Mouse (Mus musculus): Measurements from ENCODE around the gene Foxn3.
A peak's percentile ranks its signal among the peaks of the same experiment; 100 is the strongest.

Gene Foxn3

GRCm38 (mm10) chr12:99522882-99523281 lies 40.5 kb downstream of the Foxn3 start:
- no peak for DNase-seq

DNA sequence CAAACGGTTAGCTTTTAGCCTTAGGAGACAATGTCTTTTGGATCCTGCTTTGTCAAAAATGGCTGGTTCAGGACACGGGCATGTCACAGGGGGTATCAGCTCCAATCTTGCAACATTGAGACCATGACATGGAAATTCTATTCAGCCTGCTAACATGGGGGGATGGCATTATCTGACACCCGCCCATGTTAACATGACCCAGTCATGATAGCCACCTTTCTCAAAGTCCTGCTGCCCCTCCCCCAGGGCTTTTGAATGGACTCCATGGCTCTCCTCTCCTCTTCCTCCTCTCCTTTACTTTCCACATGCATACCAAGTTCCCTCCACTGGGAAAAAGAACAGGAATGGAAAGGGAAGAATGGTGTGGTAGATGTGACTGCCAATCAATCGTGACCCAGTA lies 43.5 kb downstream of the Foxn3 start:
- no peak for DNase-seq

DNA sequence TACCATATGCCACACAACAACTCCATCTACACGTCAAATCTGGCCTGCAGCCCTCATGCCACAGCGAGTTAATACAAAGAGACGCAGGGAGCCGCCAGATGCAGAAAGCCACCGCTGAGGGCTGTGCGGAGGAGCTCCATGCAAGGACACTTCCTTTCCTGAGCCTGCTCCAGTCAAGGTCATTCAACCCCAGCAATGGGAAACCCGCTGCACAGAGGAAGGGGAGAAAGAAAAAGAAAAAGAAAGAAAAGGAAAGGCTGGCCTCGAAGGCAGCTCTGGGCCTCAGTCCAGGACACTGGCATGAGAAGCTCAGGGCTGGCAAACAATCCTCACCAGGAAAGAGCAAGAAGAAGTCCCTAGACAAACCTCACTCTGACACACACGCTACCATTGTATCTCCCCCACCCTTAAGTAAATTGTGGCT lies 44.2 kb downstream of the Foxn3 start:
- no peak for DNase-seq

- no peak for DNase-seq
Observed at GRCm38 (mm10) chr12:99518640-99519039, 44.7 kb downstream of the Foxn3 start.

DNA sequence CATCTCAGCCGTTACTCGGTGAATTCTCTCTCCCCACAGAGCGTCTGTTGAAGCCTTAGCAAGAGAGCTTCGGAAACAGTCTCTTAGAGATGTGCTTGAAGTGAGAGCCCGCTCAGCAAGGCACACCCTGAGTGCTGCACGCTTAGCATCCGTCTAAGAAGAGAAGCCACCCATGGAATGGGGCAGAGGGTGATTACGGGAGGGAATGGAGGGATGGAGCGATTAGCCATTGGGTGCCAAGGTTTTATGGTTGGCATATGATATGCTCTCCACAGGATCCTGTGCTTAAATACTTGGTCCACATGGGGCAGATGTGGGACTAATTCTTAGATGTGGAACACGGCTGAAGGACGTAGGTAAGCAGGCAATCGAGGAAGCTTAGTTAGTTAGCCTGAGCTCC lies 45.3 kb downstream of the Foxn3 start:
- DNase-seq = no peak

- no peak for DNase-seq
Observed at GRCm38 (mm10) chr12:99517296-99517695, 46.1 kb downstream of the Foxn3 start.

DNA sequence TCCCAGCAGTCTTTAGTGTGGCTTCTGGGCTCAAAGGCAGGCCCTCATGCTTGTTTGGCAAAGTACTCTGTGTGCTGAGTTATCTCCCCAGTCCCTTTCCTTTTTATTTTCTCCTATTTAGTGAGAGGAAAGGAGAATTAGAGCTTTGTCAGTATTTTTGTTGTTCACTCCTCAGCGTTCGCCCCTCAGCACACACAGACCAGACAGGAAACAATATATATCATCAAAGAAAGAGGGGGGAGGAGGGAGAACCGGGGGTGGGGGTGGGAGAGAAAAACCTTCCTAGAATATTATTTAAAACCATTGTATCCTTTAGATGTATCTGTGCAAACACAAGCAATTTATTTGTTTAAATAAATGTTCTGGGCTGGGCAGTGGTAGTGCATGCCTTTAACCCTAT lies 47.9 kb downstream of the Foxn3 start:
- no peak for DNase-seq

- no peak for DNase-seq
Observed at GRCm38 (mm10) chr12:99511644-99512043, 51.7 kb downstream of the Foxn3 start.

GRCm38 (mm10) chr12:99510759-99511158 lies 52.6 kb downstream of the Foxn3 start:
- DNase-seq = no peak

- DNase-seq = no peak
Observed at GRCm38 (mm10) chr12:99502225-99502624, 61.2 kb downstream of the Foxn3 start.

DNA sequence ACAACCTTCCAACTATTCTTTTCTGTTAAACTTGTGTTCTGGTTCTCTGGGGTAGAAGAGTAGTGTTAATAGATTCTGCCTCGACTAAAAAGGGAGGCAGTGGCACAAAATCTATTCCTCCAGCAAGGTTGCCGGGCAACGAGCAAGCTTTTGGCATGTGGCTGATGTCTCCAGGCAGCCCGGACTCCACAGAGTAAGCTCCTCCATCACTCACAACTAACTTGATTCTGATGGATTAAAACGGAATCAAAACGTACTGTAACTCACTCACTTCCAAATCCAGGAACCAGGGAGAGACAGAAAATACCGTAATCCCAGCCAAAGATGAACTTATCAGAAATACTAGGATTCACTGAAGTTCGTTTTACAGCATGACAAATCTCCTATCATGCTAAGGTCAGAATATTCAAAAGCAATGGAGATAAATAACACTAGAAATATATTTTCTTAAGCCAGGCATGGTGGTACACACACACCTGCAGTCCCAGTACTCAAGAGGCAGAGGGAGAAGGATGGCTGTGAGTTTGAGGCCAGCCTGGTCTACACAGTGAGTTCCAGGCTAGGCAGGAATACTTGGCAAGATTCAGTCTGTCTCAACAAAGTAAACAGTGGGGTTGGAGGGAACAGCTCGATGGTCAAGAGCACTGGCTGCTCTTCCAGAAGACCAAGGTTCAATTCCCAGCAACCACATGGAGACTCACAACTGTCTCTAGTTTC lies 64.2 kb downstream of the Foxn3 start:
- no peak for DNase-seq

DNA sequence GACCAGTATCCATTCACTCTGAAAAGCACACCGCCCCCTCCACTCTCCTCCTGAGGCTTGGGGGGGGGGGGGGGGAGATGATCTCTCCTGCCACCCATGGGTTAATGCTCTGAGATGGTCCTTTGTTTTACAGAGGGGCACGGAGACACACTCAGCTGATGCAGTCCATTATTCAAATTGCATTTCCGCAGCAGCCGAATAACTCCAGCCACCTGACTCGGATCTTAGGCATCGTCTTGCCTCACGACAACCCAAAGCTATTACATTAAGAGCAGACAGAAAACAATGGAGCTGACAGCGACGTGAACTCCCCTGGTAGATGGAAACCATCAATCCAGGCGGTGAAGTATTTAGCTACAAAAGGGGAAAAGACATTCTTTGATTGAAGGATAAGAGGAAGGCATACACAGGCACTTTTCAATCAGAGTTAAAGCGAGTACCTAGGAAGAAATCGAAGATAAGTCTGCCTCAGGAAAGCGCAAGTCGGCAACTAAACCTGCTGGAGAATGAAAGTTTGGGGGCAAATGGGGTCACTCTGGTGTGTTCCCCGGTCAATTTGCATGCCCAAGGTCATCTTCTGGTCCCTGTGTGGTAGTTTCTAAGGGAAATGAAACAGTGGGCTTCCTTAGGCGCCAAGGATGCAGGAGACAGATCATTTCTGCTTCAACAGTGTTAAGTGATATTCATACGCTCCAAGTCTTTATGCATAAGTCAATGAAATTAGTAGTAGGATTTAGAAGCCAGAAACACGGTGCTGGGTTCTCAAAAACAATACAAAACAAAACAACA lies 65.0 kb downstream of the Foxn3 start:
- DNase-seq = no peak

GRCm38 (mm10) chr12:99496945-99497344 lies 66.4 kb downstream of the Foxn3 start:
- DNase-seq = no peak

GRCm38 (mm10) chr12:99490216-99490615 lies 73.2 kb downstream of the Foxn3 start:
- DNase-seq = no peak

DNA sequence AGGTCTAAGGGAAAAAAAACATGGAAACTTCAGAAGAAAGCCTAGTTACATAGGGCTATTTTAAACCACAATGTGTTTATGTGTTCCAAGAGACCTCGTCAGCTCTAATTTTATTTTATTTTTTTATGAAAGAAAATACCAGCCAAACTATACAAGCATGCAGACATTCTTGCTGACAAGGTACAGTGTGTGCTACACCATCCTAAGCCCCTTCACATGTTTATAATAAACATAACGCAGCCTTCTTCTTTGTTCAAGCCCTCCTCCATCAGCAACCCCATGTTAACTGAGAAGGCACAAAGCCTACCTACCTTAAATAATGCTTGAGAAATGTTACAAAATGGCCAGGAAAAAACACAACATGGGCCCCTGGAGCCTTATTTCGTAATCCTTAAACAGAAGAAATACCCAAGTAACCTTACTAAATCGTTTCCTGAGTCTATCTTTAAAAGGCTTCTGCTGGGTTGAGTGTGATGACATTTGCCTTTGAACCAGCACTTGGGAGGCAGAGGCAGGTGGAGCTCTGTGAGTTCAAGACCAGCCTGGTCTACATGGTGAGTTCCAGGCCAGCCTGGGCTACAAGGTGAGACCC lies 74.3 kb downstream of the Foxn3 start:
- no peak for DNase-seq

GRCm38 (mm10) chr12:99480372-99480771 lies 83.0 kb downstream of the Foxn3 start:
- no peak for DNase-seq

- DNase-seq = no peak
Observed at GRCm38 (mm10) chr12:99474176-99474575, 89.2 kb downstream of the Foxn3 start.

GRCm38 (mm10) chr12:99473406-99474133 lies 89.8 kb downstream of the Foxn3 start:
- DNase-seq = no peak

DNA sequence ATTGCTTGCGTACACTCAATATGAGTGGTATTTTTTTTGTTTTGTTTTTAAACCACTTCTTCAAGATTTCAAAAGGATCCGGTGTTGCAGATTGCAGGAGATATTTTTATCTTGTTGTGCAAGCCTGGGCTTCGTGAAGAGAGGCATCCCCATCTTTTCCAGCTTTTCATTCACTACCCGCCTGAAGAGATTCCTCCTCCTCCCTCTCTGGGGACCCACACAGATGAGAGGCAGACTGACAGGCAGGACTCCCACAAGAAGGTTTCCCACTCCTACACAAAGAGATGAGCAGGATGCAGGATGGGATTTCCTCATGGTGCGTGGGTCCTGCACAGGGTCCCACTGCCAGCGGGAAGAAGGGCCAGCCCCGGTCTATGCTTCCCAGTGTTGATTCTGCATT lies 92.0 kb downstream of the Foxn3 start:
- DNase-seq = no peak

- DNase-seq = peak; percentile 17 to 23
Observed at GRCm38 (mm10) chr12:99467884-99468311, 95.5 kb downstream of the Foxn3 start.

DNA sequence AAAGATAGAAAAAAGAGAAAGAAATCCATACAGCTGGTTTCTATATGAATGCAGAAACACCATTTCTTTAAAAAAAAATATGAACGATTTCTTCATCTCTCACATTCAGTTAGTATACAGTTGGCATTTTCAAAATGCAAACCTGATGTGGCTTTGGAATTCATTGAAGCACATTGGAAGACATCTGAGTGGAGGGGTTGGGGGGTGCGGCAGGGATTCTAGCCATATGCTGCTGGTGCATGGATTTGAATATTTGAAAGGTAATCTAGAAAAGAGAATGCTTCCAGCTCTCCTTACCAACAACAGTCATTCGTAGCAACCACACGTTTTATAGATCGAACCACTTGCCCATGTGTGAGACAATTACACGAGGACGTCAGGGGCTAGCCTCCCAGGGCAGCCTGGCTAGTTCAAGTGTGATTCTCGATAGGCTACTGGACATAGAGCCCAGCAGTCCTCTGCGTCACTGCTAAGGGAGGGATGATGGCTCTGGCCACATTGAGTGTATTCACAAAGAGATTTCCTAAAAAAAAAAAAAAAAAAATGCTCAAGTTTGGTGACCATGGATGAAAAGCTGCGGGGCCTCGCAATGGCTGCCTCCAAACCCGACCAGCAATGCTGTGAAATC lies 96.0 kb downstream of the Foxn3 start:
- no peak for DNase-seq

- no peak for DNase-seq
Observed at GRCm38 (mm10) chr12:99466426-99466825, 97.0 kb downstream of the Foxn3 start.

DNA sequence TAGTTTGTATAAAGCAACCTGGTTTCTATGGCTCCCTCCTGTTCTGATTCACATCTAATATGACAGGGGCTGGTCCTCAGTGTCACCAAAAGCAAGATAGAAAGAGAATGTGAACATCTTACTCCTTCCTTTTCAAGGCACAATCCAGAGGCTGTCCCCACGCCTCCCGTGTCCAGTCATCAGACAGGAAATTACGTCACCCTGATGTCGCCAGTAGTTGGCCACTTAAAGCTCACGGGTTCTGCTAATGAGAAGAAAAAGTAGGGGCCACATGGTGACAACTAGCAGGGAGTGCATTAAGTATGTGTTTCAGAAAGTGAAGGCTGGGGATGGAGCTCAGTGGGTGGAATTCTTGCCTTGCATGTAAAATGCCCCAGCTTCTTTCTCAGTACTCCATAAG lies 99.1 kb downstream of the Foxn3 start:
- no peak for DNase-seq
